Mouse (Mus musculus) brain, adult 10 weeks (tissue): ENCODE measurements around the gene Frrs1l. TPM values are rescaled to one million over a fixed set of nuclear protein-coding genes. Genes with fewer than 3 reads are reported as not detected.

ENCODE experiments used
- polyA plus RNA-seq: library from polyadenylated mRNA; stranded (reverse); fragments of 350-450 nt; fragmentation: Illumina TruSeq; extraction: RNeasy Lipid Tissue Mini Kit (QIAGEN cat#74804); gene quantifications from one replicate; pipeline ENCODE4 v1.2.3, GENCODE M21; 2015; ENCODE audit warnings: low read depth, low replicate concordance

Gene Frrs1l
- 130 TPM for polyA plus RNA-seq

GRCm38 (mm10) chr4:56990215-56990584 lies at the start of gene Frrs1l:
Frrs1l (minus strand) TSS chr4:56990391.

GRCm38 (mm10) chr4:56946641-56947640 lies 43.2 kb downstream of the Frrs1l start, which contains the start of gene Tmem245:
Tmem245 (minus strand) TSS chr4:56947437.

Other genes starting within 250 kb of the Frrs1l start
- gene Actl7b, start 248.9 kb downstream of the Frrs1l start, polyA plus RNA-seq = not detected
- gene Actl7a, start 247.0 kb downstream of the Frrs1l start, polyA plus RNA-seq = not detected
- 62.1 TPM for gene Elp1, start 188.1 kb downstream of the Frrs1l start, polyA plus RNA-seq
- gene Fam206a, start 188.0 kb downstream of the Frrs1l start, polyA plus RNA-seq = 13.4 TPM
- gene Ctnnal1, start 125.2 kb downstream of the Frrs1l start, polyA plus RNA-seq = 19.0 TPM
- gene Tmem245, start 43.0 kb downstream of the Frrs1l start, polyA plus RNA-seq = 15.0 TPM
- 18.2 TPM for gene Epb41l4b, start 153.0 kb upstream of the Frrs1l start, polyA plus RNA-seq